Mouse (Mus musculus) testis, postnatal 10 days (tissue): ENCODE data around the gene Tspan14.

Experiments
- DNase-seq: peaks from one replicate; pipeline ENCODE4 v3.0.0; 2021; ENCODE audit warnings: low spot score

Tspan14 gene

DNA sequence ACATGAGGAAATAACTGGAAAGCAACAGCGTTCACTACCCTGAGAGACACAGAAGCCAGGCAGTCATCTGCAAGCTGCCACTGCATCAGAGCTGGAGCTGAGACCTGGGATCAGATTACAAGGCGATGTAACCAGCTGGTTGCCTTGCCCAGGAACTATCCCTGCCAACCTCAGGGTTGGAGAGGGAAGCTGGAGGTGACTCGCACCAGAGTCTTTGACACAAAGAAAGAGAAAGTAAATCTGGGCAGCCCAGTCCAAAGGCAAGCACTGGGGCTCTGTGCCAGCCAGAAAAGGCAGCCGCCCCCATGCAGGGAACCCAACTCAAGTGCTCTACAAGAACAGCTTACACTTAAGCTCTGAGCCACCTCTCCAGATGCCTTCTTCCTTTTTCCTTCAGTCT, 81.4 kb downstream of the Tspan14 start:
- DNase-seq, result no peak

GRCm38 (mm10) chr14:40874565-40874964, 92.0 kb downstream of the Tspan14 start:
- no peak for DNase-seq

GRCm38 (mm10) chr14:40873961-40874360, 92.6 kb downstream of the Tspan14 start:
- DNase-seq, result no peak

GRCm38 (mm10) chr14:40870598-40870997, 96.0 kb downstream of the Tspan14 start:
- no peak for DNase-seq

DNA sequence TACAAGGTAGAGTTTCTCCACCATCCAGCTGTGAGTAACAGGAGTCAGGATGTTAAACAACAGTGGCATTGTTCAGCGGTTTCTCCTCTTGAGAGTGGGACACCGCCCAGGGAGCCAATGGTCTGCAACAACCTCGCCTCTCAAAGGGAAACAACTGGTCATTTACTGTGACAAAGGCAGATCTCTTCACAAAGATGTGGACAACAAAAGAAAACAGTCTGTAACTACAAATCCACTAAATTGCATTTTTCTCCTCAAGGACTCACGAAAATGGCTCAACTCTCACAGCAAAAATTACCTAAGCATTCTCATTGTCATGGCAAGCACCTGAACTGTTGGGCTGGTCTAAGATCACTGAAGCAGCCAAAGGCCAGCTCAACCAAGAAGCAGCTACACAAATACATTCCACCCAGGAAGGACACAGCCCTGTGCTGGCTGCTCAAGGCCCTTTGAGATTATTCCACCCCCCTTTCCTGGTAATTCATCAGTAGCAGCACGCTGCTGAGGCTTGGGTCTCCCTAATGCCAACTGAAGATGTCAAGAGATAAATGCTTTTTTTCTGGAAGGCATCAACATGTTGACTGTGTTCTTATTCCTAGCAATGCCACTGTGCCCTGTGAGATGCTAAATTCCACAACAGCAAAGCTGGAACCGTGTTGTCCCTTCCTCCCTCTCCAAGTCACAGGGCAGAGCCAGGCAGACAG, 101.6 kb downstream of the Tspan14 start:
- no peak for DNase-seq

- no peak for DNase-seq
These were observed 102.9 kb downstream of the Tspan14 start for GRCm38 (mm10) chr14:40863659-40864058.

GRCm38 (mm10) chr14:40863022-40863421, 103.6 kb downstream of the Tspan14 start:
- no peak for DNase-seq
